Mouse (Mus musculus) T-helper 17 cell (primary cell): ENCODE data around the gene Olfr1230.

ENCODE experiments used
- in situ Hi-C, 2 experiments: fragments of 300-600 bp; cut with MboI, MseI; formaldehyde crosslinking; loops; 1 replicate in 1 of 2; 2 replicates in 1 of 2; pipeline ENCODE4 v1.15.1; 2025; ENCODE audit warnings: high pct_unique_total_duplicates in 2 of 2

The Olfr1230 gene

GRCm38 (mm10) chr2:89297168-89297567, at the start of gene Olfr1230:
Gene Olfr1230 (minus strand): TSS chr2:89297268.
- in situ Hi-C loops, result no loop called here

- in situ Hi-C loops, result loop anchor here in 1 of 2 experiments (10.0 kb wide), 1 partner anchor 1447 kb away; the partner anchor contains the start of gene Olfr1153
Measured at GRCm38 (mm10) chr2:89342298-89342697, 45.2 kb upstream of the Olfr1230 start, which contains the start of gene Olfr1233. Gene Olfr1233 (minus strand): TSS chr2:89342398.

GRCm38 (mm10) chr2:89329575-89329974, 32.5 kb upstream of the Olfr1230 start, which contains the start of gene Olfr1232:
Gene Olfr1232 (minus strand): TSS chr2:89329675.
- in situ Hi-C loops, result no loop called here

DNA sequence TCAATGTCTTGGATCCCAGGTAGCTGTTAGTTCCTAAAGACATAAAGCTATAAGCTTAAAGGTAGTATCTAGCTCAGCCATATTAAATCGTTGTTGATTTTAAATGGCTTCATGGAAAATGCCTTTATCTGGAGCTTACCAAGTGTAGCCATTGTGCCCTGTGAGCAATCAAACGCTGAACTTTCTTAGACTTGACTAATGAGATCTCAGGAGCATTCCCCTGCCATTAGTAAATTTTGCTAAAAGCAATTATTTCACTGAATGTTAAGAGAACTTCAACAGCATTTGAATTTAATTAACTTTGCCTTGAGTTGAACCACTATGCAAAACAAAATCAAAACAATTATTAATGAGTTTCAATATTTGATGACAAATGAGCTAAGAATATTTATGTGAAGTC, 9.9 kb upstream of the Olfr1230 start, which contains the start of gene Olfr1231:
Olfr1231 (minus strand) TSS at position 101 of the 400 bp plus-strand sequence.
- in situ Hi-C loops, result no loop called here

GRCm38 (mm10) chr2:89287914-89288313, 9.2 kb downstream of the Olfr1230 start, which contains the start of gene Olfr1229:
Gene Olfr1229 (minus strand): TSS chr2:89288014.
- in situ Hi-C loops, result no loop called here

DNA sequence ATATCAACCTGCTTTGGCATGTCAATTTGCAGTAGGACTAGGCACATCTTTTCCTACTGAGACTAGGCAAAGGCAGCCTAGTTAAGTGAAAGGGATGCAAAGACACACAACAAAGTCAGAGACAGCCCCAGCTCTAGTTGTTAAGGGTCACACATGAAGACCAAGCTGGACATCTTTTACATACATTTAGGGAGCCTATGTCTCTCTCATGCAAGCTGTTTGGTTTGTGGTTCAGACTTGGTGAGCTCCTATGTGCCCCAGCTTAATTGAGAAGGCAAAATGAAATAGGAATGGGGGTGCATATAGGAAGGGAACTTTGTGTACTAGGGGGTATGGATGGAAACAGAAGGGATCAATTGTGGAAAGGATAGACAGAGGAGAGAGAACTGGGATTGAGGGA, 43.1 kb downstream of the Olfr1230 start, which contains the start of gene Olfr1228:
Olfr1228 (minus strand) TSS at position 101 of the 400 bp plus-strand sequence.
- in situ Hi-C loops, result no loop called here
